ENCODE assay signal across 9 mouse cellular contexts in genomic region chr5:137532131-137532807, GRCm38 (mm10). TPM values are rescaled to one million over a fixed set of nuclear protein-coding genes. Genes with fewer than 3 reads are reported as not detected.
DNase-seq lines count a peak whose midpoint lies in the region; ATAC-seq and TF ChIP-seq lines count a peak whose summit lies in the region.
"Had no signal": no experiment of that assay in that cellular context is flagged by ENCODE, and none has a peak within 500 bp of the region (broad histone marks: within the 10 kb centered on the region; RNA-seq: fewer than 3 reads in every experiment).

No protein-coding gene starts in this region.

- peak overlapping the region; percentile 98 for H3K9ac ChIP-seq in forebrain, postnatal 0 days
- H3K9ac ChIP-seq in limb, embryonic 13.5 days, result peak overlapping the region; percentile 93
- peak overlapping the region; percentile 96 for H3K9ac ChIP-seq in neural tube, embryonic 13.5 days

- no peaks in the 10 kb centered on the region for H3K27me3 ChIP-seq in cerebellum, adult 2 months (ENCODE audit: control insufficient read depth, insufficient read depth, low read length)
- no peaks in the 10 kb centered on the region for H3K27me3 ChIP-seq in thymus, adult 2 months (ENCODE audit: control insufficient read depth, insufficient read depth, low read length)
- no peaks in the 10 kb centered on the region for H3K27me3 ChIP-seq in forebrain, postnatal 0 days (ENCODE audit: insufficient read depth, low read length)
- no peaks in the 10 kb centered on the region for H3K27me3 ChIP-seq in limb, embryonic 13.5 days
- H3K27me3 ChIP-seq in neural tube, embryonic 13.5 days, result no peaks in the 10 kb centered on the region
- H3K27me3 ChIP-seq: Patski had no signal

- under 1% methylated on average over 19 of the region's 19 CpGs for WGBS in cerebellum, adult 2 months
- under 1% methylated on average over 19 of the region's 19 CpGs for WGBS in thymus, adult 2 months
- under 1% methylated on average over 19 of the region's 19 CpGs for WGBS in forebrain, postnatal 0 days
- whole genome bisulfite sequencing in limb, embryonic 13.5 days, result under 1% methylated on average over 19 of the region's 19 CpGs
- WGBS in neural tube, embryonic 13.5 days, result 0% methylated on average over 19 of the region's 19 CpGs

- ATAC-seq in forebrain, postnatal 0 days, result no peak
- ATAC-seq in limb, embryonic 13.5 days (ENCODE audit: low FRiP score, low read depth), result no peak
- ATAC-seq in neural tube, embryonic 13.5 days (ENCODE audit: low read depth), result peak; percentile 3; the same call in 1 of the 2 replicates

- DNase-seq in cerebellum, adult 2 months, result peak in 1 of 2 experiments; percentile 62
- no peak for DNase-seq in cerebellum, adult 8-10 months
- no peak for DNase-seq in thymus, adult 2 months
- no peak for DNase-seq in thymus, postnatal 0 days (ENCODE audit: low spot score)
- DNase-seq in forebrain, postnatal 0 days, result peak; percentile 55
- no peak for DNase-seq in urinary bladder, postnatal 10 days (ENCODE audit: low spot score)

- no peak for TF ChIP-seq CTCF in cerebellum, adult 2 months (IDR thresholded peaks at IDR 0.05; ENCODE audit: borderline replicate concordance, insufficient read depth, low read depth, low read length)
- TF ChIP-seq CTCF in thymus, adult 2 months (IDR thresholded peaks at IDR 0.05; ENCODE audit: borderline replicate concordance, control insufficient read depth, extremely low read depth, insufficient read depth, low read length, poor library complexity), result peak; percentile 38; the same call in 1 of the 2 replicates
- TF ChIP-seq CTCF in forebrain, postnatal 0 days (IDR thresholded peaks at IDR 0.05; ENCODE audit: low read depth), result no peak

- peaks cover 31% of the 10 kb centered on the region for H3K36me3 ChIP-seq in thymus, adult 2 months (ENCODE audit: control insufficient read depth, insufficient read depth, low read length)
- peaks cover 29% of the 10 kb centered on the region for H3K36me3 ChIP-seq in forebrain, postnatal 0 days (ENCODE audit: insufficient read depth)
- H3K36me3 ChIP-seq in limb, embryonic 13.5 days, result peaks cover 30% of the 10 kb centered on the region
- peaks cover 30% of the 10 kb centered on the region for H3K36me3 ChIP-seq in neural tube, embryonic 13.5 days

- TF ChIP-seq POLR2A in cerebellum, adult 2 months (IDR thresholded peaks at IDR 0.05; ENCODE audit: borderline replicate concordance, insufficient read depth, low read length), result no peak
- no peak for TF ChIP-seq POLR2A in thymus, adult 2 months (IDR thresholded peaks at IDR 0.05; ENCODE audit: control insufficient read depth, extremely low read depth, insufficient read depth, low read length, poor library complexity)

- H3K9me3 ChIP-seq in forebrain, postnatal 0 days (ENCODE audit: low read length), result no peaks in the 10 kb centered on the region
- no peaks in the 10 kb centered on the region for H3K9me3 ChIP-seq in limb, embryonic 13.5 days
- H3K9me3 ChIP-seq in neural tube, embryonic 13.5 days, result no peaks in the 10 kb centered on the region

- H3K27ac ChIP-seq in cerebellum, adult 2 months (ENCODE audit: insufficient read depth, low read length), result peak overlapping the region; percentile 79
- peak overlapping the region; percentile 80 for H3K27ac ChIP-seq in thymus, adult 2 months (ENCODE audit: control insufficient read depth, insufficient read depth, low read length)
- H3K27ac ChIP-seq in forebrain, postnatal 0 days (ENCODE audit: low read depth, low read length), result peak overlapping the region; percentile 98
- peak overlapping the region; percentile 95 for H3K27ac ChIP-seq in limb, embryonic 13.5 days
- H3K27ac ChIP-seq in neural tube, embryonic 13.5 days (replicated peaks), result peak overlapping the region; percentile 97

- peak overlapping the region; percentile 79 for H3K4me3 ChIP-seq in cerebellum, adult 2 months (replicated peaks; ENCODE audit: insufficient read depth, low read depth, low read length)
- peak overlapping the region; percentile 94 for H3K4me3 ChIP-seq in thymus, adult 2 months (ENCODE audit: control insufficient read depth, insufficient read depth, low read length)
- peak overlapping the region; percentile 58 for H3K4me3 ChIP-seq in forebrain, postnatal 0 days (ENCODE audit: low read depth, low read length)
- H3K4me3 ChIP-seq in limb, embryonic 13.5 days, result peak overlapping the region; percentile 86
- peak overlapping the region; percentile 89 for H3K4me3 ChIP-seq in neural tube, embryonic 13.5 days

- peaks cover 11% of the 10 kb centered on the region for H3K4me1 ChIP-seq in cerebellum, adult 2 months (ENCODE audit: control insufficient read depth, insufficient read depth, low read length)
- peaks cover 10% of the 10 kb centered on the region for H3K4me1 ChIP-seq in thymus, adult 2 months (replicated peaks; ENCODE audit: control insufficient read depth, insufficient read depth, low read length)
- H3K4me1 ChIP-seq in forebrain, postnatal 0 days (ENCODE audit: insufficient read depth), result no peaks in the 10 kb centered on the region
- H3K4me1 ChIP-seq in limb, embryonic 13.5 days, result peaks cover 30% of the 10 kb centered on the region
- H3K4me1 ChIP-seq in neural tube, embryonic 13.5 days (replicated peaks), result peaks cover 32% of the 10 kb centered on the region

- H3K4me2 ChIP-seq in forebrain, postnatal 0 days (ENCODE audit: low read depth), result peak overlapping the region; percentile 90
- H3K4me2 ChIP-seq in limb, embryonic 13.5 days (replicated peaks), result peak overlapping the region; percentile 98
- H3K4me2 ChIP-seq in neural tube, embryonic 13.5 days, result peak overlapping the region; percentile 96

RNA-seq across cellular contexts. Expression of gene Epo, which starts 0.8 kb away (rescaled TPM):
- polyA plus RNA-seq in cerebellum, adult 2 months (2012; rRNA removed), result not detected in 2 replicates
- not detected in 2 replicates for polyA plus RNA-seq in thymus, adult 2 months (2012; rRNA removed)
- not detected in 2 replicates for polyA plus RNA-seq in thymus, postnatal 0 days (2015; fragmentation: Nextera tagmentation; extraction: Ambion mirVana)
- not detected in 2 replicates for total RNA-seq in forebrain, postnatal 0 days (2014; rRNA removed)
- not detected in 2 replicates for polyA plus RNA-seq in forebrain, postnatal 0 days (2015; fragmentation: Nextera tagmentation; extraction: Ambion mirVana)
- polyA plus RNA-seq in limb, embryonic 13.5 days (2015; fragmentation: Nextera tagmentation; extraction: Ambion mirVana), result 0.78 and 0.86 TPM in 2 replicates
- polyA plus RNA-seq in neural tube, embryonic 13.5 days (2015; fragmentation: Nextera tagmentation; extraction: Ambion mirVana), result not detected in 2 replicates
- polyA plus RNA-seq: Patski had no signal

RNA-seq across cellular contexts. Expression of gene Gnb2, which starts 1.0 kb away (rescaled TPM):
- polyA plus RNA-seq in cerebellum, adult 2 months (2012; rRNA removed), result 410 and 442 TPM in 2 replicates
- 1,444 and 1,492 TPM in 2 replicates for polyA plus RNA-seq in thymus, adult 2 months (2012; rRNA removed)
- polyA plus RNA-seq in thymus, postnatal 0 days (2015; fragmentation: Nextera tagmentation; extraction: Ambion mirVana), result 425 and 451 TPM in 2 replicates
- 1,237 and 1,339 TPM in 2 replicates for total RNA-seq in forebrain, postnatal 0 days (2014; rRNA removed)
- polyA plus RNA-seq in forebrain, postnatal 0 days (2015; fragmentation: Nextera tagmentation; extraction: Ambion mirVana), result 766 and 769 TPM in 2 replicates
- polyA plus RNA-seq in limb, embryonic 13.5 days (2015; fragmentation: Nextera tagmentation; extraction: Ambion mirVana), result 343 and 352 TPM in 2 replicates
- 486 and 510 TPM in 2 replicates for polyA plus RNA-seq in neural tube, embryonic 13.5 days (2015; fragmentation: Nextera tagmentation; extraction: Ambion mirVana)

RNA-seq across cellular contexts. Expression of gene Gigyf1, which starts 13.9 kb away (rescaled TPM):
- 59.8 and 61.2 TPM in 2 replicates for polyA plus RNA-seq in cerebellum, adult 2 months (2012; rRNA removed)
- 83.9 and 84.3 TPM in 2 replicates for polyA plus RNA-seq in thymus, adult 2 months (2012; rRNA removed)
- 10.5 and 15.9 TPM in 2 replicates for polyA plus RNA-seq in thymus, postnatal 0 days (2015; fragmentation: Nextera tagmentation; extraction: Ambion mirVana)
- total RNA-seq in forebrain, postnatal 0 days (2014; rRNA removed), result 21.1 and 25.2 TPM in 2 replicates
- polyA plus RNA-seq in forebrain, postnatal 0 days (2015; fragmentation: Nextera tagmentation; extraction: Ambion mirVana), result 6.1 and 10.6 TPM in 2 replicates
- polyA plus RNA-seq in limb, embryonic 13.5 days (2015; fragmentation: Nextera tagmentation; extraction: Ambion mirVana), result 16.1 and 16.7 TPM in 2 replicates
- 16.9 and 17.3 TPM in 2 replicates for polyA plus RNA-seq in neural tube, embryonic 13.5 days (2015; fragmentation: Nextera tagmentation; extraction: Ambion mirVana)

RNA-seq across cellular contexts. Expression of gene Actl6b, which starts 21.0 kb away (rescaled TPM):
- polyA plus RNA-seq in cerebellum, adult 2 months (2012; rRNA removed), result 125 and 135 TPM in 2 replicates
- 0.20 TPM in 1 of 2 replicates, not detected in the other for polyA plus RNA-seq in thymus, adult 2 months (2012; rRNA removed)
- 0.14 TPM in 1 of 2 replicates, not detected in the other for polyA plus RNA-seq in thymus, postnatal 0 days (2015; fragmentation: Nextera tagmentation; extraction: Ambion mirVana)
- 234 and 254 TPM in 2 replicates for total RNA-seq in forebrain, postnatal 0 days (2014; rRNA removed)
- 256 and 281 TPM in 2 replicates for polyA plus RNA-seq in forebrain, postnatal 0 days (2015; fragmentation: Nextera tagmentation; extraction: Ambion mirVana)
- 0.45 and 0.93 TPM in 2 replicates for polyA plus RNA-seq in limb, embryonic 13.5 days (2015; fragmentation: Nextera tagmentation; extraction: Ambion mirVana)
- 203 and 222 TPM in 2 replicates for polyA plus RNA-seq in neural tube, embryonic 13.5 days (2015; fragmentation: Nextera tagmentation; extraction: Ambion mirVana)
- polyA plus RNA-seq: Patski had no signal

RNA-seq across cellular contexts. Expression of gene Pop7, which starts 30.0 kb away (rescaled TPM):
- polyA plus RNA-seq in cerebellum, adult 2 months (2012; rRNA removed), result 54.8 and 55.3 TPM in 2 replicates
- polyA plus RNA-seq in thymus, adult 2 months (2012; rRNA removed), result 65.5 and 68.7 TPM in 2 replicates
- 84.6 and 90.0 TPM in 2 replicates for polyA plus RNA-seq in thymus, postnatal 0 days (2015; fragmentation: Nextera tagmentation; extraction: Ambion mirVana)
- 79.1 and 80.6 TPM in 2 replicates for total RNA-seq in forebrain, postnatal 0 days (2014; rRNA removed)
- 99.2 and 110 TPM in 2 replicates for polyA plus RNA-seq in forebrain, postnatal 0 days (2015; fragmentation: Nextera tagmentation; extraction: Ambion mirVana)
- 48.4 and 54.0 TPM in 2 replicates for polyA plus RNA-seq in limb, embryonic 13.5 days (2015; fragmentation: Nextera tagmentation; extraction: Ambion mirVana)
- polyA plus RNA-seq in neural tube, embryonic 13.5 days (2015; fragmentation: Nextera tagmentation; extraction: Ambion mirVana), result 79.7 and 80.1 TPM in 2 replicates
